Mouse (Mus musculus) neural tube, embryonic 10.5 days (tissue): ENCODE measurements around the gene Mvd.

Experiments
- DNase-seq: peaks from one replicate; pipeline ENCODE4 v3.0.0-alpha.2; 2017; ENCODE audit warnings: low spot score; ENCODE audit errors: extremely low spot score

Gene Mvd

DNA sequence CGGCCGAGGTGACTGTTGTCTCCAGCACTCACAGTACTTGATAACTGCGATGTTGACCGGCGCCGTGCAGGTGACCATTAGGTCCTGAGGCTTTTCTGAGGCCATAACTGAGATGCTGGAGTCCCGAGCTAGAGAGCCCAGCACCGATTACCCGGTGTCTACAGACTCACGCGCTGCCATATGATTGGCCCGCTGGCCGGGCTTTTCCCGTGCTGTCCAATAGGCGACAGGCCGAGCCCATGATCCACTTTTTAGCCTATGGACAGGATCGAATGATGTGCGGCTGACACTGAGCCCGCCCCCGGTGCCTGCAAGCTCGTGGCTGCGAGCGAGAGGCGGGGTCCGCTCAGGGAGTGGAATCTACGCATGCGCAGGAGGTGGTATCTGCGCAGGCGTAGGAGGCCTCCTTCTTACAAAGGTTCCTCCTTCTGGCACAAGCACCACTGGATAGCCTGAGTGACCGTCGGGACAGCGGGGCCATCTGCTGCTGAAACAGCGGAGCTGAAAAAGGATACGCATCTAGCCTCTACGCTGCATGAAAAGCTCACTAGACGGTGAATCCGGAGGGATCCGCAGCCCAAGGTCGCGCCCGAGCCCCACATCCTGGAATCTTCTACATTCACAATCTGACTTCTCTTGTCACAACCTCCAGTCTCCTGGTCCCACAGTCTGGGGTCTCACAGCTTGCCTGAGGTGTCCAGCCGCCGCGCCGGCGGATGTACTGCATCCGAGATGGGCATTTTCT is at the start of gene Mvd:
Mvd (minus strand) TSS at position 161 of the 745 bp plus-strand sequence.
- peak; percentile 98 for DNase-seq

DNA sequence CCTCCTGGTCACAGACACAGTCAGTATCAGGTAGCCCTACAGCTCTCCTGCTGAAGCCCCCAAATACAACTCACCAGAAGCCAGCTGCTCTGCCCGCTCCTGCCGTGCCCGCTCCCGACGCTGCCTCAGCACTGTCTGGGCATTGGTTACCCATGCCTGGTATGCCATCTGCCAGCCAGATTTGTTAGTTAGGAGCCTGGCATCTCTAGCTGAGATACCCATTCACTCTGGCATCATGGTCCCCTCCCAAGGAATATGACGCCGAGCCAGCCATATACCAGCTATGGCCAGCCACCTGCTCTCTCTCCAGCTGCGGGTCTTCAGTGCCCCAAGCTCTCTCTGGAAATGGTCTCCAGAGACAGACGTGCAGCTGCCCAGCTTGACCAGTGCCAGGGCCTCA is 45.2 kb upstream of the Mvd start:
- no peak for DNase-seq

DNA sequence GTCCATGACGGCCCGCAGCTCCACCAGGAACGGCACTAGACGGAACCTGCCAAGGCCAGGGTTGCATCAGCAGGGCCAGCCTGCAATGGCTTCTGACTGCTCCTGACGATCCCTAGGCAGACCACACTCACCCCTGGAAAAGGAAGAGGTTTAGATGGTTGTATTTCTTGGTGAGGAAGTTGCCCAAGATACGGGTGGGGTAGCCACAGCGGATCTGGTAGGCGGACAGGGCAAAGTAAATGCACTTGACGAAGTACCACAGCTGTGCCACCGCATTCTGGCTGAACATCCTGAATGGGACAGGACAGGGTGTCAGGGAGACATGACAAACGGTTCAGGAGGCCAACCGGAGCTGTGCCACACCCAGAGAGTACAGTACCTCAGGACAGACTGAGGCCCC is 41.6 kb upstream of the Mvd start:
- DNase-seq: no peak

DNA sequence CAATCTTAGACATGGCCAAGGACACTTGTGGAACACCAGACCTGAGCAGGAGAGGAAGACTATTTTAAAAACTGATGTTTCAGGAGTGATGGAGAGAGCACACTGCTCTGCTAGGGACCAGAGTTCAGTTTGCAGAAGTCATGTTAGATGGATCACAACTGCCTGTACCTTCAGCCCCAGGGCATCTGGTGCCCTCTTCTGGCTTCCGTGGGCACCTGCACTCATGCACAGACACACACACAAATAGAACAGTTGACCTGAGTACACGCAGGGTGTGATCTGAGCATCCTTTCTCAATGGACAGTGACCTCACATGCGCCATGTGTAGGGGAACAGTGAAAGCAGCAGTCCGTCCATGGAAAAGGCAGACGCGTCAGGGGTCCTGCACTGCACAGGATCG is 40.7 kb upstream of the Mvd start:
- no peak for DNase-seq

DNA sequence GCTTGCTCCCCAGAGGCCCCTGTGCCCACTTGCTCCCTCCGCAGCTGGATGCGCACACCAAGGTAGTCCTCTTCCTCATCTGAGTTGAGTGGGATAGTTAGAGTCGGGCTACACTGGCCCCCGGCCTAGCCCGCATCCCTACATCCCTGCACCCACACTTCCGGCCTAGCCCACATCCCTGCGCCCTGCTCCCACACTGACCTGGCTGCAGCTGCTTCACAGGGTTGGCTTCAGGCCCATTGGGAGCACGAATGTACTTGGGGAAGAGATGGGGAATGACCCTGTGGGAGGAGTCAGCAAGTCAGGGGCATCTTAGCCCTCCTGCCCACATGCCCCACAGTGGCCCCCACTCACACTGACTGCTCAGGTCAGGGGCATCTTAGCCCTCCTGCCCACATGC is 39.2 kb upstream of the Mvd start:
- no peak for DNase-seq

DNA sequence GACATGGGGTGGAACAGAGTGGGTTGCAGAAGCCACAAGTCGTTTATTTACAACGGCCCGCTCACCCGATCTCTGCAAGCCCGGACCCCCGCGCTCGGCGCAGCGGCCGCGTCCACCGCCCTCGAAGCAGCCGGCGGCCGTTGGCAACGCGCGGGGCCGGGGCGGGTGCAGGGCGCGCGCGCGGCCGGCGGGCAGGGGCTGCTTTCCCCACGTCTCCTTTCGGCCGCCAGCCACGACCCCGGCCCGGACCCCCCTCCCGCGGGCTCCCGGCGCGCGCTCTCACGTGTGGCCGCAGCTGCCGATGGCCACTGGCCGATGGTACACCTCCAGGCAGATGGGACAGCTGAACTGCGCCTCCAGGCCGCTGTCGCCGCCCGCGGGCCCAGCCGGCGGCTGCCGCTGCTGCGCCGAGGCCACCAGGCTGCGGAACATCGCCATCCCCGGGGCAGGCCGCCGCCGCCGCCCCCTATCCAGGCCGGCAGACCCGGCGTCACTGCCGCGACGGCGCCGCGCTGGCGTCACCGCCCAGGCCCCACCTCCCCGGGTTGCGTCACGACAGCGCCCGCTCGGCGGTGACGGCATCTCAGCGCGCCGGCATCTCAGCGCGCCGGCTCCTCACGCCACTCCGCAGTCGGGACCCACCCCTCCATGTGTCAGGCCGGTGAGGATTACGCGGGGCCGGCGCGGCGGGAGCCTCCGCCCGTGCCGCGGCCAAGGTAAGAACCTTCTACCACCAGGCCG is 32.5 kb upstream of the Mvd start, which contains the start of the genes Rnf166 and Ctu2:
Rnf166 (minus strand) TSS at position 485 of the 741 bp plus-strand sequence.
Ctu2 (plus strand) TSS at position 564 of the 741 bp plus-strand sequence.
- DNase-seq: peak; percentile 96

DNA sequence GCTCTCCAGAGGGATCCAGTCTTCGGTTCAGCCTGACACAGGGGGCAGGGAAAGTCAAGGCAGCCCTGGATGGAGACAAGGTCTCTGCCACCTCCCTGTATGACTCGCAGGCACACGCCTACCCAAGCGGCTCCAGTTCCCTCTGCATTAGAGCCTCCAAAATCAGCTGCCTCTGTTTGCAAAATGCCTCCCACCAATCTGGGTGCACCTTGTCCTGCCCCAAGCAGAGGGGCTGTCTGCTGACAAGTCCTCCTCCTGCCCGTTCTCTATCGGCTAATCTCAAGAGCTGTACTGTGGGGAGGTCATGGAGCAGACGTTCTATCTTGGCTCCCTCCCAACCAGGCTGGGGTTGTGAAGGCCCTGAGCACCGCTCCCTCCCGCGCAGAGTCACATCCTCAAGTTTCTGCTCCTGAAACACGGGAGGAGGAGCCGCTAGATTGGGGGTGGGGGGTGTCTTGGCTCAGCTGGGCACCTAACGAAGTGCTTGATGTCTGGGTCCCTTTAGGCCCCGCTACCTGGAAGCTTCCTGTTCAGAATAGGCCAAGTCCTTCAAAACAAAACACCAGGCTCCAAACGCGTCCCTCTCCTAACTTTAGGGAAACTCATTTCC is 31.8 kb upstream of the Mvd start:
- DNase-seq: peak; percentile 32

DNA sequence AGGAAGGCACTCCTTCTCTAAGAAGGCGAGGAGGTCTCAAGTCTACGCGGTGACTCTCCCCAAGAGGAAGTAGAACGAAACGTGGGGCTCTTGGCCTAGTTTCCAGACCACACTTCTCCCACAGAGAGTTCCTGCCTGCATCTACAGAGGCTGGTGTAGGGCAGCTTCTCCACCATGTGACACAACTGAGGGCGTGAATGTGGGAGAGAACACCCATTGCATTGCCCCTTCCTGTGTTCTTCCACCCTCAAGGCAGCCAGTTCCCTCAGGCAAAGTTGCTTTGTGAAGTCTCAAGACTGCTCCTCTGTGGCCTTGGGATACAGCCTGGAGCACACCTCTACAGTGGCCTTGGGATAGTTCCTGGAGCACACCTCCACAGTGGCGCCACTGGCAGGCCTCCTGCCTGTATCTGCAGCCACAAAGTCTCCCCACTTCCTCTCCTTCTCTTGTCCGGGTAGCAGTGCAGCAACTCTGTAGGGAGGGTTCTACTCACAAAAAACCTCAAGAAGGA is 30.7 kb upstream of the Mvd start:
- DNase-seq: no peak

DNA sequence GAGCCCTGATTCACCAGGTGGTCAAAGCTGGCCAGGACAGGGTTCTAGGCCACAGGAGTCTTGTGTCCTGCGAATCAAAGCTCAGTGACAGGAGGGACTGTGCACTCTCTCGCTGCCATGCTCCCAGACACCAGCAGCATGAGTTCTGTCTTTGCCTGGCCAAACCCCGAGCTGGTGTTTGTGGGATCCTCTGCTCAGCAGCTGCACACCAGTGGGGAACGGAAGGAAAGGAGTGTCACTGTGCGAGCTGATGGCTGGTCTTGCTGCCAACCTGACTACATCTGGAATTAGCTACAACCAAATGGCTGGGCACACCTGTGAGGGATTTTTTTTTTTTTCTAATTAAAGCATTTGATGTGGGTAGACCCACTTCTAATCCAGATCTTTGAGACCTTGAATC is 27.5 kb upstream of the Mvd start:
- no peak for DNase-seq

DNA sequence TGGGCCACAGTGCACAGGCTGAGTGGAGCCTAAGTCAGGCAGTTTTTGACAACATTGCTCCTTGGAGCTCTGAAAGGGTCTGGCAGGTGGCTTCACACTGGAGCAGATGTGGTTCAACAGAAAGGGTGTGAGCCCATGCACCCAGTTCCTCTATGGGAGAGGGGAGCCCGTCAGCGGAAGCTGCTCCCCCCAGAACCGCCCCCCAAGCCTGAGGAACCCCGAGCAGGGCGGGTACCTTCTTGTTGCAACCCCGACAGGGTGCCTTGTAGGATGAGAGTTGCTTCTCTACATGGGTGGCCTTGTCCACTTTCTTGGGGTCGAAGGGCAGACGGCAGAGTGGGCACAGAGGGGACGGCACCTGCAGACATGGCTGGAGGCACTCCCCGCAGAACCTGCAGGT is 26.7 kb upstream of the Mvd start:
- DNase-seq: no peak

DNA sequence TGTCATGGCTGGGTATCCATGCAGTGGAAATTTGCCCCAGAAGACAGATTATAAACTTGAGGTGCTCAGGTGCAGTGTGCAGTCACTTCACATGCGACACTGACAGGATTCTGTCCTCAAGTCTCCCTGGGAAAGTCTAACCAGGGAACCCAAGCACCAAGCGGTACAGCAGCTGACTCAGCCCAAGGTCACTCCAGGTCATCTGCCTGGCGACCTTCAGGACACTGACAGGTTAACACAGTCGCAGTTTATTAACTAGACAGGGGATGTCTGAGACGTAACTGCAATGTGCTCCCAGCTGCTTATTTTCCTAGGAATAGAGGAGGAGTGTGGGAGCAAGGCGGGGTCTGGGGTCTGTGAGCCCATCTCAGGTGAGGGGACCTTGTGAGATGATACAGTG is 26.2 kb upstream of the Mvd start:
- DNase-seq: no peak

DNA sequence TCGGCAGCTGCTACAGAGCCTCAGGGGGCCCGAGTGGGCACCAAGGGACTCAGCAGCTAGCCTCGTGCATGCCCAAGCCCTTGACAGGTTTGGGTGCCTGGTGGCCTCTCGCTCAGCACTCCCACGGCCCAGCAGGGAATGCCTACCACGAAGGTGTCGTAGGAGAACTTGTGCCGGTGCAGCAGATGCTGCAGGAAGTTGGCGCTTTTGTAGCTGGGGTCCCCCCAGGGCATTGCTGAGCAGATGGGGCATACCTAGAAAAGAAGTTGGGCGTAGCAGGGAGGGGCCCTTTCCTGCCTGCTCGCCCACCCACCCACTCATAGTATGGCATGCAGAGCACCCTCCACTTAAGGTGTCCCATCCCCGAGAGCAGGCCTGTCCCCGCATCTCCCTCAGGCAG is 24.6 kb upstream of the Mvd start:
- no peak for DNase-seq

DNA sequence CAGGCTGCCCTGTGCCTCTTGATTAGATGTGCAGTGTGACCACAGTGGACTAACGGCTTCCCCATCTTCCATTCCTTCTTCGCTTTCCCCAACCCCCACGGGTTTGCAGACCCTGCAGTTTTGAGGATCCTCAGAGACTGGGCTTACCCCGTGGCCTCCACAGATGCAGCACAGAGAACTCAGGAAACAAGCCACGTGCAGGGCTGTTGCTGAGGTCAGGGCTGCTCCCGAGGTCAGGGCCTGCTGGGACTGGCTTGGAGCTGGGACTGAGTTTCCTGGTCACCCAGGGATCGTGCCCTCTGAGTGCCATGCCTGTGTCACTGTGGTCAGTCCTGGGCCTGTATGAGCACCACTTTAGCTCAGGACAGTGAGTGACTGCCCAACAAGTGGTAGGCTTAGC is 21.8 kb upstream of the Mvd start:
- DNase-seq: no peak

DNA sequence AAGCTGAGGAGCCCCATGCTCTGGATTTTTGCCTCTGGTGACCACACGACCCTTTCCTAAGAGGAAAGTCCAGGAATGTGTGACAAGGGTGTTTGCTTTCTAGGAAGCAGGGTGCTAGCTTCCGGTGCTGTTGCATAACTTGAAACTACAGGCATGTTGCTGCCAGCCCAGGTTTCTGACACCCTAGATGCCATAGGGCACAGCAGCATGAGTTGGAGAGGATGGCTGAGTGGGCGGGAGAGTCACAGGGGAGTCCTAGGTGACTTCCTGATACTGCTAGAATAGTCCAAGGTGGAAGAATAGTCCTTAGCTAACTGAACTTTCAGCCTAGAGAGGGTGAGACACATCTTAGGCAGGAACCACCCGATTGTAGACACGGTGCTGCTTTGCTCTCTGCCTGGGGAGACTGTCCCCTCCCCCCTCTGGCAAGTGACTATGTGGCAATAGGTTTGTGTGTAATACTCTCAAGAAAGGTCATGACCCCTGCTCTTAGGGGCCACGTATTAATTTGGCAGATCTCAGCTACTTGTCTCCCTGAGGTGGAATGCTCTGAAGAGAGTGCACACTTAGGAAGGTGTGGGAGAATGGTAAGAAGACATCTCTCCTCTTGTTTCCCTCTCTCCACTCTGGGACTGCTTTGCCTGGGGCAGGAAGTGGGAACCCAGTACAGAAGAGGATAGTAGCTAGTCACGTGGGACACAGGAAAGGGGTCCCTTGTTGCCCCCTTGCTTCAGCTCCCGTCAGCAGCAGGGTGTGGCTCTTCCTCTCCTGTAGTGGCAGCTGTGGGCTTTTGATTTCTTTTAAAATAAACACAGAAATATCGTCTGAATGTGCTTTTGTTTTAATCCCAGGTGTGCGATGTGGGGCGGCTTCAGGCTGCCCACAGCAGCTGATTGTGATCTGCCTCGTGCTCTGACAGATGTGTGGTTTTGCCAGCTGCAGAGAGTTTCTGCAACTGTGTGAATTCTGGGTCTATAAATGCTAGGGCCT is 20.7 kb upstream of the Mvd start:
- DNase-seq: no peak

DNA sequence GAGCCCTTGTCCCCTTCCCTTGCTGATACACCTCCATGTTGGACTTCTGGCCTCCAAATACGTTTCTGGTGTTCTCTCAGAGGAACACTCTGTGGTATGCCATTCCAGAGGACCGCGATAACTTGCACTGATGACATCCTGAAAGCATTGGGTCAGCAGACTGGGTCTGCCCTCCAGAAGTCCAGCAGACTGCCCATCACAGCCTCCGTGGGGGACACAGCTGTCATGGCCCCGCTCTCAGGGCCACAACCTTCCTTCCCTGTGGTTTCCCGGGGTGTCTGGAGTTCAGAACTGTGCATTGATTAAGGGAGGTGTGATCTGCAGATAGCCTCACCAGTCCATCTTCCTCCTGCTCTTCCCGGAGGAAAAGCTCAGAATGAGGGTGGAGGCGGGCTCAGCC is 19.3 kb upstream of the Mvd start:
- no peak for DNase-seq

DNA sequence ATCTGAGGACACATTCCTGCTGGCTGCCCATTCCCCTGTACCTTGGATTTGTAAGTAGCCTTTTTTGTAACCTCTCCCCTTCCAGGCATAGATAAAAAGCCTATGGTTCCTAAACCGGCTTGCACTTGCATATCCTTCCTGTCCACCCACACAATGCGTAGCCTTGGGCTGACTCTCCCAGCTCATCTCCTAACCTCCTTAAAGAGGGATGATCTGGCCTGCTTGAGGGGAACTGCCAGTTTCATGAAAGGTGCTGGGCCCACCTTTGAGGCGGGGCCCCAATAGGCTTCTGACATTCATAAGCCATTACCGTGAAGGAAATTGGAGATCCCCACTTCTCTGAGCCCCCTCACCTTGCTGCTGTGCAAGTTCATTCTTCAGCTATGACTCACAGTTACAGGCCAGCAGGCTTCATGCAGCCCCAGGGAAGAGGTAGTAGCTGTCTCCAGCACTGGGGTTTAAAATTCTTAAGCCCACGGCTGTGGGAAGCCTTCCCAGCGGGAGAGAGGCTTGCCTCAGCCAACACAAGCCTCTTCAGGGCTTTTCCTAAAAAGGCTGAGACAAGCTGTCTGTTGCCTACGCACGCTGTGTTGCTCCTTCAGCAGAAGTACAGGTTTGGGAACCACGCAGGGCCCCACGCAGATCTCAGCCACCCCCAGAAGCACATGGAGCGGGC is 18.4 kb upstream of the Mvd start:
- no peak for DNase-seq

DNA sequence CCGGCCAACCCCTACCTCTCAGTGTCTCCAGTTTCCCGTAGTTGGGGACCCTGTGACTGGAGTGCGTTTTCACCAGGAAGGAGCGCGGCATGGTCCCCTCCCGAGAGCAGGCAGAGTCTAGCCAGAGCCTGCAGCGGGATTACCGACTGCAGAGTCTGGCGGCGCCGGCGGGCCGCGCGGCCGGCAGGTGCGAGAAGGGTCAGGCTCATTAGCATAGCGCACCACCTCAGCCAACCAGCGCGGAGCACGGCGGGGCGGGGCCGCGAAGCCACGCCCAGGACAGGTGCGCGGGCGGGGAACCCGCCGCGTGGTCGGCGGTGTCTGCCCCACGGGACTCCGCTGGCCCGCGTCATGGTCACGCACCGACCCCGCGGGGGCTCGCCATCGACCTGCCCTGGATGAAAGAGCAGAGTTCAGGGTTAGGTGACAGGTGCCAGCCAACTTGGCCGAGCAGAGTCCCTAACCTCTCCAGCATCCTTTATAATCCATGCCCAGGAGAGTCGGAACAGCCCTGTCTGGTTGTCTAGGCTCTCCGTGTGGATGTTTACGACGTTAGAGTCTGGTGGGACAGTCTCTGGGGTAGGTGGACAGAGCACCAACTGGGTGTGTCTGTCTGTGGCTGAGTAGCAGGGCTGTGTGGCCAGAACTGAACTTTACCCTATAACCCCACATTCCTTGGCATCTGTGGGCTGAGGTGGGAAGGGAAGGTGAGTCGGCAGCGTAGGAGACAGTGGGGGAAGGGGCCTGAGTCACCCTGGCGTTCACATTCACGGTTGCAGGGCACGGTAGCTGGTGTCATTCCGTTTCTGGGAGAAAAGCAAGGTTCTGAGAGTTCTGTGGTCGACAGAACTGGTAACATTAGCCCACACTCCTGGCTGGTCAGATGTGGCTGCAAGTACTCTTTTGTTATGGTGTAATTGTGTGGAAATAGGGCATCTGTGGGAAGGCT is 17.6 kb upstream of the Mvd start, which contains the start of gene Snai3:
Snai3 (minus strand) TSS at position 210 of the 949 bp plus-strand sequence.
- peak; percentile 39 for DNase-seq

DNA sequence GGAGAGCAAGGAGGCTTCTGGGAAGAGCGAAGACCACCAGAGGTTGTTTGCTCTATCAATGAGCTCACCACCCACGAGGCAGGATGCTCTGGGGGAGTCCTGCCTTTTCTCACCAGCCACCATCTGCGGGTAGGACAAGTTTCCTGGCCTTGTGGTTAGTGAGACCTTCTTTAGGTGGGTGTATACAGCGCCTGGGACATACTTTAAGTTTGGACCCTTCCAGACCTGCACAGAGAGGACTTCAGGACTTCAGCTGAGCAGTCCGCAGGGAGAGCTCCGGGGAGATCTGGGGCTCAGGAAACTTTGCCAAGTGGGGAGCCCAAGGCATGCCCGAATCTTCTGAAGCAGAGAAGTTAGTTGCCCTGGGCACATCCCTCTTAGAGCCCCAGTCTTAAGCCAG is 16.8 kb upstream of the Mvd start:
- DNase-seq: no peak

DNA sequence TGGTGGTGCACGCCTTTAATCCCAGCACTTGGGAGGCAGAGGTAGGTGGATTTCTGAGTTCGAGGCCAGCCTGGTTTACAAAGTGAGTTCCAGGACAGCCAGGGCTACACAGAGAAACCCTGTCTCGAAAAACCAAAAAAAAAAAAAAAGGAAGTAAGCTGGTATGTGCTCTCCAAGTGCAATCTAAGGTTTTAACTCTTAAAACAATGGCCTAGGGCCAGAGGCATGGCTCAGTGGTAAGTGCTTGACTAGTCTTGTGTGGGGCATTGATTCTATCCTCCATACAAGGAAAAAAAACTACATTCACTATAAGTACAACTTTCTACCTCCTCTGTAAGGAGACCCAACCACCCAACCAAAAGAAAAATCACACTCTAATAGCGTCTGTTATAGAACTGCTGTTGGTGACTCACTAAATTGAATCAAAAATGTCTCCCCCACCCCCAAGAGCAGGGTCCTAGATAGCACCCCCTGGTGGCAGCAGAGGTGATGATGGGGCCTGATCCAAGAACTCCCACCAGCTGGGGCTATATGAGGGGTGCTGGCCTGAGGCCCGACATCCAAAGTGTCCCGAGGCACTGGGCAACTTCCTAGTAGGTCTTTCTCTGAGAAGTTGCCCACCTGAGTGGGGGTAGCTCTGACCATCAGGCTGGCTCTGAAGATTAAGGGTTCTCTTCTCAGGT is 16.1 kb upstream of the Mvd start:
- DNase-seq: no peak
